Mouse (Mus musculus) lung, adult 2 months (tissue): ENCODE results near the gene Crybb3. TPM values are rescaled to one million over a fixed set of nuclear protein-coding genes. Genes with fewer than 3 reads are reported as not detected.

ENCODE experiments used
- DNase-seq: peaks from one replicate; pipeline ENCODE4 v3.0.0; 2022
- H3K4me1 ChIP-seq: fragments of 200-500 bp; 2 replicates; pipeline ENCODE4 v1.6.1; 2011; ENCODE audit warnings: low read length; ENCODE audit not compliant: control insufficient read depth, insufficient read depth
- H3K4me3 ChIP-seq: fragments of 200-500 bp; replicated peaks from 2 replicates; pipeline ENCODE3; 2011; ENCODE audit warnings: low read depth, mild to moderate bottlenecking, control low read depth, low read length; ENCODE audit errors: extremely low read depth
- CTCF ChIP-seq: fragments of 200-500 bp; IDR thresholded peaks from 2 replicates; pipeline ENCODE4 v1.5.1; 2011; ENCODE audit warnings: mild to moderate bottlenecking, low read length, control low read depth; ENCODE audit not compliant: insufficient read depth
- POLR2A ChIP-seq: fragments of 200-500 bp; IDR thresholded peaks from 2 replicates; pipeline ENCODE4 v1.6.1; 2011; ENCODE audit warnings: low read depth, mild to moderate bottlenecking, control low read depth, low read length, borderline replicate concordance; ENCODE audit errors: extremely low read depth
- WGBS: fragments of 180-500 bp; shearing (Covaris S2); methylation state at CpG from one replicate; pipeline ENCODE4 v1.1.7; 2018; 5-methylcytosine and 5-hydroxymethylcytosine counted together
- polyA plus RNA-seq: library from polyadenylated mRNA; depleted of rRNA; stranded (reverse); fragments of >200 nt; gene quantifications from 2 replicates; pipeline ENCODE4 v1.2.3, GENCODE M21; 2012

The Crybb3 gene
- polyA plus RNA-seq, 1 experiment = 5.2 TPM

GRCm38 (mm10) chr5:113105035-113105434 lies 23.7 kb upstream of the Crybb3 start:
- 74% methylated on average over 9 of the region's 9 CpGs for WGBS
- Histone ChIP-seq H3K4me1 (peaks cover 8% of the 10 kb centered on the region), H3K4me3 (no peak overlapping the region)
- no peak for DNase-seq
- TF ChIP-seq CTCF (no peak), POLR2A (no peak)

DNA sequence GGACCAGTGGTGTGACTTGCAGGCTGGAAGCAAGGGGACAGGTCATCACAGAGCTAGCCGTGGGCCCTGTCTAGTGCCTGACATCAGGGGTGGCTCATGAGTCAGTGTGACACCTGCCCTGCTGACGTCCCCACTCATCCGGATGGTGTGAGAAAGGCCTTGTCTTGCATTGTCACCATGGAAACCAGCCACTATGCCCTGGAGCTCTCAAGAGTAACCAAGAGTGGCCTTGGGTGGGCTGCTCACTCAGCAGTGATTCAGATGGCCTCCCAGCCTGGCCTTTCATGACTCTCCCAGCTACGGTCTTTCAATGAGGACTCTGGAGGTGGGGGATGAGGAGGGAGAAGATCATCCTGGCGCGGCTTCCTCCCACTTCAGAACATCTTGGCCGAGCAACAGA lies 21.1 kb upstream of the Crybb3 start:
- H3K4me1 ChIP-seq = peaks cover 10% of the 10 kb centered on the region
- no peak for DNase-seq
- H3K4me3 ChIP-seq = no peak overlapping the region
- WGBS = 75% methylated on average over 7 of the region's 7 CpGs
- TF ChIP-seq CTCF = no peak
- TF ChIP-seq POLR2A = no peak

- TF ChIP-seq CTCF = no peak
- no peak for TF ChIP-seq POLR2A
- DNase-seq = no peak
- peaks cover 10% of the 10 kb centered on the region for H3K4me1 ChIP-seq
- no peak overlapping the region for H3K4me3 ChIP-seq
- WGBS = 75% methylated on average over 10 of the region's 10 CpGs
Measured at GRCm38 (mm10) chr5:113101457-113101856, 20.1 kb upstream of the Crybb3 start.

DNA sequence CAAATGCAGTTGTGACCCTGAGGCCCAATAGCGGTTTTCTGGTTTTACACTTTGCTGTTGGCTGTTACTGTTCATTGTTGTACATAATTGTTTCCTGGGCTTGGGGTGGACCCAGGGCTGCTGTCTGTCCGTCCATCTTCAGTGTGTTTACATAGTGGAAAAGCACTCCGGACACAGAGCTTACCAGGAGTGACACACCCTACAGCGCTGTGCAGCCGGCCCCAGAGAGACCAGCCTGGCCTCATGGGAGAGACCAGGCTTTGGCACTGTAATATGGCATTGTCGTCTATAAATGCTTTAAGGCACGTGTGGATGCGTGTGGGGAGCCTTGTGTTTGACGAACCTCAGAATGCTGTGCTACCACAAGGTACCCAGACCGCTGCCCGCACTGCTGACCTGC lies 19.0 kb upstream of the Crybb3 start:
- no peak for DNase-seq
- Histone ChIP-seq H3K4me3 (no peak overlapping the region), H3K4me1 (peaks cover 10% of the 10 kb centered on the region)
- TF ChIP-seq CTCF = no peak
- no peak for TF ChIP-seq POLR2A
- WGBS = 51% methylated on average over 11 of the region's 11 CpGs

DNA sequence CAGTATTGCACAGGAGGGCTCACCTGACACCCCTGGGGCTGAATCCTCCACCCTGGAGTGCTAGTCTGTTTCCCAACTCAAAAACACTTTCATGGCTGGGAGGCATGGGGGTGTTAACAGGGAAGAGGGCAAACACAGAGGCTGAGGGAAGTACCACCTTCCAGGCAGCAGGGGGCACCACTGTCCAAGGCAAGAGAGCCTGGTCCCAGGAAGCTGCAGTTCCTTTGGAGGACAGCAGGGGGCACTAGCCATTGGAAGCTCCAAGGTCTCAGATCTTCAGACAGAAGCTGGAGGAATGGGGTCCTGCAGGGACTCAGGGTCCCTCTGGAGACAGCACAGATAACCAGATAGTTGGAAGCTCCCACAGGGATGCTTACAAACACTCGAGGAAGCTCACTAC lies 18.2 kb upstream of the Crybb3 start:
- peak; percentile 90 for DNase-seq
- no peak overlapping the region for H3K4me3 ChIP-seq
- 13% methylated on average over 1 of the region's 1 CpGs for WGBS
- TF ChIP-seq CTCF = peak; percentile 99
- TF ChIP-seq POLR2A = no peak
- peaks cover 10% of the 10 kb centered on the region for H3K4me1 ChIP-seq

- WGBS = 88% methylated on average over 17 of the region's 17 CpGs
- peaks cover 10% of the 10 kb centered on the region for H3K4me1 ChIP-seq
- DNase-seq = no peak
- H3K4me3 ChIP-seq = no peak overlapping the region
- TF ChIP-seq CTCF = no peak
- no peak for TF ChIP-seq POLR2A
Measured at GRCm38 (mm10) chr5:113097551-113097950, 16.2 kb upstream of the Crybb3 start.

- Histone ChIP-seq H3K4me1 (peaks cover 3% of the 10 kb centered on the region; the same call in 1 of the 2 replicates), H3K4me3 (no peak overlapping the region)
- DNase-seq = no peak
- 76% methylated on average over 18 of the region's 18 CpGs for WGBS
- TF ChIP-seq POLR2A (no peak), CTCF (no peak)
Measured at GRCm38 (mm10) chr5:113095456-113095855, 14.1 kb upstream of the Crybb3 start.

- WGBS = 80% methylated on average over 7 of the region's 7 CpGs
- no peak for DNase-seq
- Histone ChIP-seq H3K4me1 (no peaks in the 10 kb centered on the region), H3K4me3 (no peak overlapping the region)
- TF ChIP-seq POLR2A = no peak
- no peak for TF ChIP-seq CTCF
Measured at GRCm38 (mm10) chr5:113092406-113092805, 11.0 kb upstream of the Crybb3 start.

GRCm38 (mm10) chr5:113091162-113091561 lies 9.8 kb upstream of the Crybb3 start:
- no peaks in the 10 kb centered on the region for H3K4me1 ChIP-seq
- H3K4me3 ChIP-seq = no peak overlapping the region
- DNase-seq = no peak
- WGBS = 60% methylated on average over 5 of the region's 5 CpGs
- TF ChIP-seq POLR2A = no peak
- TF ChIP-seq CTCF = peak; percentile 85

GRCm38 (mm10) chr5:113090750-113091149 lies 9.4 kb upstream of the Crybb3 start:
- 66% methylated on average over 11 of the region's 11 CpGs for WGBS
- DNase-seq = no peak
- Histone ChIP-seq H3K4me1 (no peaks in the 10 kb centered on the region), H3K4me3 (no peak overlapping the region)
- no peak for TF ChIP-seq POLR2A
- TF ChIP-seq CTCF = no peak

DNA sequence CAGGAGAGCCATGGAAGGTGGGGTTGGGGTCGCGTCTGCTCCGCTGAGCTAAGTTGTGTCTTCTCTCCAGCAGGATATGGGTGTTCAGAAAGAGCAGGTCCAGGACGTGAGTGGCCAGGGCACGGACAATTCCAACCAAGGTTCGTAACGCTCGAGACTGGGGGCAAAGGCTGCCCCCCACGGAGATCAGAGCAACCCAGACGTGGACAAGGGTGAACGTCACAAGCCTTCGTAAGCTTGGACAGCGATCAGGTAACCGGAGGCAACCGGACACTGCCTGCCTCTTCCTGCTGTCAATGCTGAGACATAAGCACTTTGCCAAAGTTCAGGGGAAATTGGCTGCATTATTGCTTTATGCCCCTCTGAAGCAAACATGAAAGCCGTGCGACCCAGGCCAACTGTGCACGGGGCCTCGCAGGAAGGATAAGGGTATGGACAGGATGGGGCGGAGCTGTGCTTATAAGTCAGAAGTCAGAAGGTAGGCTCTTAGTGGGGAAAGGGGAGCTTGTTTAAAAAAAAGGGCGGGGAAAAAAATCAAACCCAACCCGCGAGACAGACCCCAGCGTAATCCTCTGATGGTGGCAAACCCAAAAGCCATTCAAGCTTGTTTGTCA lies 8.8 kb upstream of the Crybb3 start:
- TF ChIP-seq CTCF = no peak
- TF ChIP-seq POLR2A = no peak
- Histone ChIP-seq H3K4me3 (no peak overlapping the region), H3K4me1 (no peaks in the 10 kb centered on the region)
- DNase-seq = no peak
- 90% methylated on average over 24 of the region's 24 CpGs for WGBS
